Mouse (Mus musculus): ENCODE data around the gene Tsc22d3.

DNA sequence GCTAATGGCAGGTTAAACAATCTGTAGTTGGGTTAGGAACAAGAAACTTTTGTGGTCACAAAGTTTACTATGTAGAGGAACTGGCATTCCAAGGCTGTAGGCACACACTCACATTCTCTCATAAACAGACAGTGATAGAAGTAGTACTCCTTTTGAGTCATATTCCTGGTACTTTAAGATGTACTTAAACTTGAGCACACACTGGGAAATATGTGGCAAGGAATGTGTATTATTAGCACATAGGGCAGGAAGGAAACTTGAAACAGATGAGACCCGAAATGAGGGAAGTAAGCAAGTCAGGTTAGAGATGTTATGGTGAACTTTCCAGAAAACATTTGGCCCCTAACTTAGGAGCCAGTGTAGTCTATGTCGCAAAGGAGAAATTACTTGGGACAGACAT, 34.7 kb downstream of the Tsc22d3 start:
- no peak for TF ChIP-seq FOSL1 (IDR thresholded peaks at IDR 0.05; ENCODE audit: insufficient read depth, low read length, poor library complexity, severe bottlenecking)
- TF ChIP-seq CTCF (IDR thresholded peaks at IDR 0.05; ENCODE audit: control insufficient read depth, insufficient read depth, insufficient read length) = no peak
- no peak for TF ChIP-seq MYOG (IDR thresholded peaks at IDR 0.05; ENCODE audit: control insufficient read depth, extremely low read depth, insufficient read length)
- TF ChIP-seq MAX (IDR thresholded peaks at IDR 0.05) = no peak
- TF ChIP-seq USF1 (IDR thresholded peaks at IDR 0.05; ENCODE audit: low read depth) = no peak
- TF ChIP-seq CEBPB (IDR thresholded peaks at IDR 0.05; ENCODE audit: low read depth) = no peak
